Comparison of ENCODE assay signal across 7 mouse cellular contexts in the genomic region with DNA sequence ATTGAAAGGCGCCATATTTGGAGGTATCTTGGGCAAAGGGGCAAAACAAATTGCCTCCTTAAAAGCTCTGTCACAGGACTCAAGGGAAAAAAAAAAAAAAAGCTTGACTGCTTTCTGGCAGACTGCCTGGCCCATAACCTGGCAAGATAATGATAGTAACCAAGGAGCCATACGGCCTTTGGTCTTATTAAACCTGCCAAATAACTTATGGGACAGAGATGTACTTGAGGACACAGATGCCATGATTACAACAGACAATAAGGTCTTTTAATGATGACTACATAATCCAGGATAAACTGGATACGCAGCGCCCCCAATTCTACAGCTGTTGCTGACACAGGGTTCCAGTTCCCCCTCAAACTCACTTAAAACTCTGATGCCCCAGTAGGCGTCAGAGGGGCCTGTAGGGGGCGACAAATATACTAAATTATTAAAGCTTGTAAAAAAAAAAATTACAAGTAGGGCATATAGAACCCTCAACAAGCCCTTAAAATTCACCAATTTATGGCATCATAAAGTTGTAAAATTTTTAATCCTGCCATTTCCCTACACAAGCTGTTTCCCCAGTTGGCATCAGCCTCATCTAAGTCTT. TPM values are rescaled to one million over a fixed set of nuclear protein-coding genes. Genes with fewer than 3 reads are reported as not detected.
DNase-seq lines count a peak whose midpoint lies in the region; ATAC-seq lines count a peak whose summit lies in the region.

No protein-coding gene starts in this region.

- DNase-seq in liver (peak; percentile 50), MN1 (ENCODE audit: low spot score) (peak; percentile 55)
- peak; percentile 26 for DNase-seq in cerebellum, adult 11 months
- peak; percentile 39 for DNase-seq in heart, postnatal 4 days
- peak; percentile 17 for DNase-seq in mesoderm, embryonic 11.5 days (ENCODE audit: low read depth, low spot score)

- H3K36me3 ChIP-seq in liver, embryonic 12.5 days: no peaks in the 10 kb centered on the region

- no peak for ATAC-seq in liver, embryonic 12.5 days
- no peak for ATAC-seq in activated CD4-positive, CD25-positive, alpha-beta regulatory T cell, adult 4 months

- H3K4me2 ChIP-seq in liver, embryonic 12.5 days: no peak overlapping the region

- WGBS in liver, embryonic 12.5 days (ENCODE audit: insufficient replicate concordance): 46% methylated on average over 6 of the region's 6 CpGs

- H3K9ac ChIP-seq in liver, embryonic 12.5 days: no peak overlapping the region

- no peaks in the 10 kb centered on the region for H3K27me3 ChIP-seq in liver, embryonic 12.5 days (replicated peaks)

- no peak overlapping the region for H3K4me3 ChIP-seq in liver, embryonic 12.5 days

- H3K9me3 ChIP-seq in liver, embryonic 12.5 days (replicated peaks): no peaks in the 10 kb centered on the region

- H3K4me1 ChIP-seq in liver, embryonic 12.5 days: no peaks in the 10 kb centered on the region

- H3K27ac ChIP-seq in liver, embryonic 12.5 days: no peak overlapping the region

RNA-seq across cellular contexts. Expression of gene Snapc3, which starts 33.5 kb away (rescaled TPM):
- polyA plus RNA-seq in liver, embryonic 12.5 days (2016; fragmentation: Nextera tagmentation; extraction: Ambion mirVana): 15.4 and 17.7 TPM in 2 replicates
- total RNA-seq in heart, postnatal 4 days (2021): 10 to 100 TPM; 25.3 to 26.6 TPM
- 10 to 100 TPM; 47.6 to 48.5 TPM for polyA plus RNA-seq in activated CD4-positive, CD25-positive, alpha-beta regulatory T cell, adult 4 months (2017; shearing (Covaris generic))

RNA-seq across cellular contexts. Expression of gene Ttc39b, which starts 59.9 kb away (rescaled TPM):
- polyA plus RNA-seq in liver, embryonic 12.5 days (2016; fragmentation: Nextera tagmentation; extraction: Ambion mirVana): 4.2 and 4.3 TPM in 2 replicates
- 10 to 100 TPM; 12.8 to 14.5 TPM for total RNA-seq in heart, postnatal 4 days (2021)
- polyA plus RNA-seq in activated CD4-positive, CD25-positive, alpha-beta regulatory T cell, adult 4 months (2017; shearing (Covaris generic)): 100 to 1,000 TPM; 121 to 125 TPM

Comparison
In these comparisons a context has a peak if more than half of its experiments do, and no peak if none do; other contexts are left out.
1. RNA of gene Ttc39b, which starts 59.9 kb away (polyA plus RNA-seq): 121 to 125 TPM in activated CD4-positive, CD25-positive, alpha-beta regulatory T cell, adult 4 months; 4.2 to 4.3 TPM in liver, embryonic 12.5 days; every median in the first group is over 10 times any median in the second.
2. Peak in every context shown above with its lines, with median percentiles within 50 percentile points of each other: DNase-seq.